Mouse (Mus musculus): ENCODE results near the gene Adprm.

GRCm38 (mm10) chr11:67082793-67083192, 30.4 kb upstream of the Adprm start:
- TF ChIP-seq CTCF (IDR thresholded peaks at IDR 0.05; ENCODE audit: control insufficient read depth, insufficient read depth, low read length): no peak
- no peak for TF ChIP-seq POLR2A (IDR thresholded peaks at IDR 0.05; ENCODE audit: borderline replicate concordance, control insufficient read depth, low read depth, low read length)
